Mouse (Mus musculus) cerebellum, adult (tissue): ENCODE data around the gene Zbtb8b.
"Not testable (repeated sequence)": the region's sequence is repeated elsewhere in the genome, so short reads cannot be mapped to it uniquely, and the experiment has no call there.

Source experiments
- ATAC-seq: cut with Nextera tagmentation; 2 replicates; pipeline ENCODE4 v1.9.2; 2017; ENCODE audit warnings: mild to moderate bottlenecking, moderate library complexity, mixed read lengths; ENCODE audit not compliant: insufficient number of reproducible peaks, low FRiP score, low TSS enrichment

Gene Zbtb8b

DNA sequence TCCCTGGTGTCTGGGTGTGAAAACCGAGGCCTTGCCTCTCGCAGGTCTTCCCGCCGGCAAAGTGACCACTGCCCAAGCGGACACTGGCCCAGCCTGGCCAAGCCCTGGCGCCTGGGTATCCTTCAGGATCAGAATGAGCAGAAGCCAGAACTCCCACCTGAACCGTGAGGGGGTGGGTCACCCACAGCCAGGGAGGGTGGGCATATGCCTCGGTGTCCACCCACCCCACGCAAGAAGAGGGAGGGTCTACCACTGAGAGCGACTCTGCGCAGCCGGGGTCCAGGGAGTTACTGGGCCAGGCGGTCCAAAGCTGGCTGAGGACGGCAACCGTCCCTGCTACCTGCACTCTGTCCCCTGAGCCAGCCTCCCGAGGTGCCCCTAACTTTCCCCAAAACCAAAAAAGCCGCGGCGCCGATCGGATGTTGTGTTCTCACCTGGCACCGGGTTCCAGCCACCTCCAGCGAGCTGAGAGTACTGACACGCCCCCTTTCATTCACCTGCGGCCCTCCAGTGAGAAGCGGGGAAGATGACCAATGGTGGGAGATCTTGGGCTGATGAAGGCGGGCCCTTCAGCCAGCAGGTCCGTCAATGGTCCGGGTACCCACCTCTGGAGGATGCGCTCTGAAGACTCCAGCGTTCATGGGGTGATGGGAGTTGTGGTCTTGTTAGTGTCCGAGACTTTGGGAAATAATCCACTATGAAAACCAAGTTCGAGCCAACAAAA lies at the start of gene Zbtb8b:
Zbtb8b (minus strand) TSS at position 514 of the 724 bp plus-strand sequence.
- ATAC-seq: peak; percentile 93

DNA sequence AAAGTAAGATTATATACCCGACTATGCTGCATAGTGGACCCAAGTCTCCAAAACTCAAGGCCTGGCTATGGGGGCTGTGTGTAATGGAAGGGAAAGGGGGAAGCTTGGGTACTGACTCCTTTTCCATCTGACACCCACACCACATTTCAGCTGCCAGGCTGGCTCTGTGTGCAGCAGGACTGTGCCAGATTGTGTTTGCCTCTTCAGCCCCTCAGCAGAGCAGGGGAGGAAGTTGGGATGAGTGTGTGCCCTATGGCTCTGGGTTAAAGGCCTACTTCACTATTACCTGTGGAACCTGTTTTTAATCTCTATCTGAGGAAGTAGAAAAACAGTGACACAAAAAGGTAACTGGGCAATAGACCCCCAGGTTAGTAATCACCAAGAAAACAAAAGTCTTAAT lies 40.4 kb upstream of the Zbtb8b start:
- no peak for ATAC-seq

DNA sequence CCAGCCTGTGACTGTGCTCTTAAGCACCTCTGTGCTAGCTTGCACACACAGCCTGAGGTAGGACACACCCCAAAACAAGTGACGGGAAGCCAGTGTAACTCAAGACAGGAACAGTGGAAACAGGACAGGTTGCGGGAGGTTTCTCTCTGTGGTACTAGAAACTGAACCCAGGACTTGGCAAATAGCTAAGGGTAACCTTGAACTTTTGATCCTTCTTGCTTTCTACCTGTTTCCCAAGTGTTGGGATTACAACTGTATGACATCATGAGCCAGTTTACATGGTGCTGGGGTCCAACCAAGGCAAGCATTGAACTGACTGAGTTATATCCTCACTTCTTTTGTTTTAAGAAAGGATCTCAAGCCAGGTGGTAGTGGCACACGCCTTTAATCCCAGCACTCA lies 39.2 kb upstream of the Zbtb8b start:
- no peak for ATAC-seq

DNA sequence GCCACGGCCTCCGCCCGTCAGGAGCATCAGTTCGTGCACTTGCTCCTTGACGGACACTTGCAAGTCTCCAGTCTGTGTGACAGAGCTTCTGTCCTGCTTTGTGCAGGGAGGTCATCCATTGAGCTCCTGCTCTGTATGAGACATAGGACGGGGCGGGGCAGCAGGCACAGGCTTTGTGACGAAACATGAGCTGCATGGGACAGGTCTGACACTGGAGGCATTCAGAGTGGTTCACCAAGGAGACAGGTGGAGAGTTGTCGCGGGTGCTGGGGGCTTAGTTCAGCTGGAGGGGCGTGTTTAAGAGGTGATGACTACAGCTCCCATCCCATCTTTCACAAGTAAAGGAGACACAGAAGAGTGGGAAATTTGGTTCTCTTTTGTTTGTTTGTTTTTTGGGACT lies 35.4 kb upstream of the Zbtb8b start:
- no peak for ATAC-seq

DNA sequence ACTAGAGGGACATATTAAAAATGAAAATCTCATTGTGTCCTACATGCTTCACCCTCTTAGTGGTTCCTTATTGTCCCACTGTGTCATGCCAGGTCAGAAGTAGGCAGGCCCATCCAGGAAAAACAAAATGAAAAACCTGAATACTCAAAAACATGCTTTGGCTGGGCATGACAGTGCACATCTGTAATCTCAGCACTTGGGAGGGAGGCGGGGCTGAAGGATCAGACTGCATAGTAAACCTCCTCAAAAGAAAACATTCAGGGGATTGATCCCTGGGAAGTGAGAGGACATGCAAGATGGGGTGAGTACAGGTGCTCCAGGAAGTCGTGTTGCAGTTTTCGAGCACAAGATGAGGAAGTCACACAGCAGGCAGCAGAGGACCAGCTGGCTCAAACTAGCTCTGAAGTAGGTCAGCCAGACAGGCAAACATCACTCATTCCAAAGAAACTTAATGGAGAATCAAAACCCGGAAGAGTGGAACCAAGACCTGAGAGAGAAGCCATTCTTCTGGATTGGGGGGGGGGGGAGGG lies 23.7 kb upstream of the Zbtb8b start:
- no peak for ATAC-seq

DNA sequence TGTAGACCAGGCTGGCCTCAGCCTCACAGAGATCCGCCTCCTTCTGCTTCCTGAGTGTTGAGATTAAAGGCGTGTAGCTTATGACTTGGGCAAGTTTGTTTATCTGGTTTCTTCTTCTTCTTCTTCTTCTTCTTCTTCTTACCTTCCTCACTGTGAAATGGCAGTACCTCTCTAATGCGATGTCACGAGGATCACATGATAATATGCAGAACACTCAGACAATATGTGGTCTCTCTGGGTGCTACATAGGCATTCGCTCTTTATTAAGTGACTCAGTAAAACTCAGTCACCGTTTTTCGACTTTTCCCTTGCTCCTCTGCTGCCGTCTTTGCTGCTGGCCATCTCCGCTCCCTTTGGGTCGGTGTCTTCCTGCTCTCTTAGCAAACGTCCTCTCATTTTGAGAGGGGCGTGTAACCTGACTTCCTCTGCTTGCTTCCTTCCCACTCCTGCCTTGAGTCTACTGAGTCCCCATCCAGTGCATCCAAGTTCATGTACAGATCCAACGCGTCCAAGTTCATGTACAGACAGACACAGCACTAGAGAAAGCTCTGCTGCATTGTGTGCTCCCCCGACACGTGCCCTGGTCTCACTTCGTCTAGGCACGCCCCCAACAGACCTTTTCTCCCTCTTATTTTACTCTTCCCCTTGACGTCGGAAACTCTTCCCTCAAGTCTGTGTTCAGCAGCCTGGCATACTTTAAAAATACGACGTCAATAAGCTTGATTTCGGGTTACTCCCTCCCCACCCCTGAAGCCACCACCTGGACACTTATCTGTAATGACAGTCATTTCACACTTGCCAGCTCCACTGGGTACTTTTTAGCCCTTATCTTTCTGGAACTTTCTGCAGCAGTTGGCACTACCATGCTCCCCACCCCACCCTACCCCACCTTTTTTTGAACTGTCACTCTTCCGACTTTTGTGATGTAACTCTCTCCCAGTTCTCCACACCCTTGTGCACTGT lies 22.7 kb upstream of the Zbtb8b start:
- no peak for ATAC-seq

DNA sequence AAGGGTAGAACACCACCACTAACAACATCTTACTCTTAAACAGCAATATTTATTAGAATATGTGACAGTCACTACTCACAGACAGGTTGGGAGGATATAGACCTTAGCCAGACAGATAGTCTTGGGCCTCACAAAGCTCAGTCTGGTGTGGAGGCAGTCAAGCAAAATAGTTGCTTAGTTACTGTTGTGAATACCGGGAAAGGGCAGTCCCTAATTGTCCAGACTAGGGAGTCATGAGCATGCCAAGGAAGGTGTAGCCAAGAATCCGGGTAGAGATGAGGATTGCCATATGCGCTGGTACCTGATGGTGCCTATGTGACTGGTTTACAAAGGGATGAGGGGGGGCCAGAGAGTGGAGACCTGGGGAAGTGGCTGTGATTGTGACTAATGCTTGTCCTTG lies 21.5 kb upstream of the Zbtb8b start:
- no peak for ATAC-seq

DNA sequence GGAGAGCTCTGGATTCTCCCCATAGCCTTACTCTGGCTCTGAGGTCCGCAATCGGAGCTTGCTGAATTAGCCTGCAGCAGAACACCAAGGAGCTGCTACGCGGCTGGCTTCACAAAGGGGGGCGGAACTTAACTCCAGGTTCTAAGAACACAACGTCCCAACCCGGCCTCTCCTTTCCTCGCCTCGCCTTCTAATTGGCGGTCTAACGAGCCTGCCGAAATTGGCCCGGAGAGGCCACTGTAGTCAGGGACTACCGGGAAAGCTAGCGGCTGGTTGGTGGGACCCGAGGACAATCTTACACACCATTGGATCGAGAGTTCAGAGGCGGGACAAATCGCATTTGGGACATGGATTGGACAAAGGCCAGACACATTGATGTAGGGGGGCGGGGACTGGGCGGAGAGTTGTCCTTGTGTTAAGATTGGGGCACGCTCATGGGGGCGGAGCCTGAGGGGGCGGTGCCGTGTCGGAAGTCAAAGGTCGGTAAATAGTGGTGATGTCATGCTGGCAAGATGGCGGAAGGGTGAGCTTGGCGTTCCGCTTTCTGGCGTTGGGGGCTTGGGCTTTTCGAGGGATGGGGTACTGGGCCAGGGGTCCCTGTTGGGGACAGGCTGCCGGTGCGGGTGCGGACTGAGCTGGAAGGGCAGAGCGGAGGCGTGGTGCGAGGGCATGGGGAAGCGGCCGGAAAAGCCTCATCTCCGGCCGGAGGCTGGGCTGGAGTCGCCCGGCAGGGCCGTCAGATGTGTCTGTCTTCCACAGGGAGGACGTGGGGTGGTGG lies 20.7 kb upstream of the Zbtb8b start, which contains the start of gene Bsdc1:
Bsdc1 (plus strand) TSS at position 399 of the 778 bp plus-strand sequence.
- peak; percentile 96 for ATAC-seq

DNA sequence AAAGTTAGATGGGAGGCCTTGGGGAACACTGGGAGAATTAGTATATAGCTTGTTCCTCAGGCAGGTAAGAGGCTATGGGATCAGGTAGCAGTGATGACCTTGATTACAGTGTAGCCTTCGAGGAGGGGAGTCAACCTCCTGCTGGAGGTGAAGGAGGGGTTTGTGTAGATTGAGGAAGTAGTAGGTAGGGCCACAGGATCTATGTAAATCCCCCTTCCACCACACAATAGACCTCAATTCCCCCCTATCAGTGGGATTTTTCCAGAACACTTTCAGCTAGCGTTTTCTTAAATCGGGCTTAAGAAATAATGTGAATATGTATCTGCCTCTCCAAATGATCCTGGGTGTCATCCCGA lies 20.2 kb upstream of the Zbtb8b start:
- no peak for ATAC-seq

DNA sequence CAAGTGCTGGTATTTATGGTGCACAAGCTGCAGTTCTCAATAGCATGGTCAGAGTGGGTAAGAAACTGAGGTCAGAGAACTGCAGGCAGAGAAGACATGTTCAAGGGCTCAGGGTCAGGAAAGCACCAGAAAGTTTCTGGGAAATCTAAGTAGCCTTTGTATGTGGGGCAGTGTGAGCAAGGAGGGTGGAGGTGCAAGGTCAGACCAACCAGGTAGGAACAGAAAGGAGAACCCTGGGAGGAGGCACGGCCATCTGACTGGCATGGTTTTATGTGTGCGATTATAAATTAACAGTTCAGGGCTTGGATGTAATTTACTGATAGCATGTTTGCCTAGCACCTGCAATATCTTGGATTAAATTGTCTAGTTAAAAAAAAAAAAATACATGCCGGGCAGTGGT lies 19.1 kb upstream of the Zbtb8b start:
- no peak for ATAC-seq

DNA sequence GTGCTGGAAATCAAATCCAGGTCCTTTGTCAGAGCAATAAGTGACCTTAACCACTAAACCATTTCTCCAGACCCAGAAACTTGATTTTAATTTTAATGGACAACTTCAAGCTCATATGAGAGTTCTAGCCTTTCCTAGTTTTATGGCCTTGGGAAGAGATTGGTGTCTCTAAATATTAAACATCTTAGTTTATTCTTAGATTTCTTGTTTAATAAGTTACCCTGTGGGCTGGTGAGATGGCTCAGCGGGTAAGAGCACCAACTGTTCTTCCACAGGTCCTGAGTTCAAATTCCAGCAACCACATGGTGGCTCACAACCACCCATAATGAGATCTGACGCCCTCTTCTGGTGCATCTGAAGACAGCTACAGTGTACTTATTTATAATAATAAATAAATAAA lies 16.7 kb upstream of the Zbtb8b start:
- ATAC-seq: not testable (repeated sequence)

DNA sequence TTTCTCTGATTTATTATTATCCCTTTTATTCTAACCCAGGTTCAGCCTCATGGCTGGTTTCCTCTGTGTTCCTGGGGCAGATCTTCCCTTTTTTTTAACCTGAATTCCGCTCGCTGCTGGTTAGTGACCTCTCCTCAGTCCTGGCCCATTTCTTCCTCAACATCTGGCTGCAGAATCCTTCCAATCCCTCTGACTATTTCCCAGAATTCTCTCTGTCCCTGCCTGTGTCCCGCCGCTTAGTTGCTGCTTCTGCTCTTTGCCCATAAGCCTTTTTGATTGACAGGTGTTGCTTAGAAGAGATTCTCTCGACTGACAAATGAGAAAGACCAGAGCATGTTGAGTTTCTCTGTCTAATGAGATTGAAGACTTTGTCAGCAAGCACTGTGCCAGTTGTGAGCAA lies 15.5 kb upstream of the Zbtb8b start:
- no peak for ATAC-seq

DNA sequence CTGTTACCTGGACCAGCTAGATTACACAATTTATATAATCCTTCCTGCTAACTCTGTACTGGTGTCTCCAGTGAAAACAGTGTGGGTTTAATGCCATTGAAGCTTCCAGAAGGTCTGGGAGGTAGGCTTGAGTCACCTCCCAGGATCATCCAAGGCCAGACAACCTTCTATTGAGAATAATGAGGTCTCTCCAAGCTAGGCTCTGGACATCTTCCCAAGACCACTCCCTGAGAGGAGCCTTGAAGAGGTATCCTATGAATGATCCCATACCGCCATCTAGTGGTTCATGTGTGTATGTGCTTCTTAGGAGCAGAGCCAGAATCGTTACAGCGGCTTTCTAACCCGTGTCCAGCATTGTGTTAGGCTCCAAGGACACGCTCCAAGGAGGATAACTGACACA lies 14.6 kb upstream of the Zbtb8b start:
- ATAC-seq: peak; percentile 81; the same call in 1 of the 2 replicates

DNA sequence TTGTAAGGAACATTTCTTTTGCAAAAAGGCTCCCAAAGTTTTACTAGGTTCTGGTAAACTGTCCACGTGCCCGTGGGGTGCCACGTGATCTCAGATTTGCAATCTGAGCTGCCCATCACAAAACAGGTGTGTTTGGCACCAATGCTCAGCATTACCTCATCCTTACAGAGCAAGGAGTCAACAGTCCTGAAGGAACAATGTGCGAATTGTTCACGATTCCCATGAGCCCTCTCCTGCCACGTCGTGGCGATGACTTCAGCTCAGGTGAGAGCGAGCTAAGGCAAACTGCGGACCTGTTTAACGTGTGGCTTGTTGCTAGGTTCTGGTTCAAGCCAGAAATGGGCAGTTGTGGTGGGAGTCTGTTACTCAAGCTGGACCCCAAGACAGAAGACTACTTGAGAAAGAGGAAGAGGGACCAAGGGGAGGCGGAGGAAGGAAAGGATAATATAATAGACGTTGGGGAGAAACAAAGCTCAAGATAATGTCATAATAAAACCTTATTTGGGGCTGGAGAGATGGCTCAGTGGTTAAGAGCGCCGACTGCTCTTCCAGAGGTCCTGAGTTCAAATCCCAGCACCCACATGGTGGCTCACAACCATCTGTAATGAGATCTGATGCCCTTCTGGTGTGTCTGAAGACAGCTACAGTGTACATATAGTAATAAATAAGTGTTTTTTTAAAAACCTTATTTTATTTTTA lies 11.0 kb upstream of the Zbtb8b start:
- no peak for ATAC-seq

DNA sequence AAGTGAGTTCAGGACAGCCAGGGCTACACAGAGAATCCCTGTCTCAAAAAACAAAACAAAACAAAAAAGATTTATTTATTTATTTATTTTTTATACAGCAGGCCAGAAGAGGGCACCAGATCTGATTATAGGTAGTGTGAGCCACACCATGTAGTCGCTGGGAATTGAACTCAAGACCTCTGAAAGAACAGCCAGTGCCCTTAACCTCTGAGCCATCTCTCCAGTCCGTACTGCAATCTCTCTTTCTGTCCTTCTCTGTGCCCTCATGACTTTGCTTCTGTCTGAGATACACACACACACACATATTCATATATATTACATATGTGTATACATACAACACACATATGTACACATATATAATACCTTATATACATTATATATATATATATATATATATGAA lies 10.2 kb upstream of the Zbtb8b start:
- no peak for ATAC-seq

DNA sequence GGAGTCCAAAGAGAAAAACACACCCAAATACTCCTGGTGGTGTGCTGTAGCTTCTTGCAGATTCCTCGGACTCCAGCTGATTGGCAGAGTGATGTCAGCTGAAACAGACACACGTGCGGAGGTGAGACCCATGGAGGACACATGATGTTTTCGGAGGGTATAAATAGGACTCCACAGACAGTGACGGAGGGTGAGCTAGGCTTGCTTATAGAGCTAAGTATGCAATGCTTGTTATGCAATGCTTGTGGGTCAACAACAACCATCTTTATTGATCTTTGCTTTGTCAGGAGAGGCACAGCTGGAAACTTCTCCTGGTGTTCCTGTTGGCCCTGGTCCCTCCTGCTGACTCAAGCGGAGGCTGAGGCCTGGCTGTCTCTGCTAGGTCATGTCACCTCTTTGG lies 8.1 kb upstream of the Zbtb8b start:
- ATAC-seq: no peak

DNA sequence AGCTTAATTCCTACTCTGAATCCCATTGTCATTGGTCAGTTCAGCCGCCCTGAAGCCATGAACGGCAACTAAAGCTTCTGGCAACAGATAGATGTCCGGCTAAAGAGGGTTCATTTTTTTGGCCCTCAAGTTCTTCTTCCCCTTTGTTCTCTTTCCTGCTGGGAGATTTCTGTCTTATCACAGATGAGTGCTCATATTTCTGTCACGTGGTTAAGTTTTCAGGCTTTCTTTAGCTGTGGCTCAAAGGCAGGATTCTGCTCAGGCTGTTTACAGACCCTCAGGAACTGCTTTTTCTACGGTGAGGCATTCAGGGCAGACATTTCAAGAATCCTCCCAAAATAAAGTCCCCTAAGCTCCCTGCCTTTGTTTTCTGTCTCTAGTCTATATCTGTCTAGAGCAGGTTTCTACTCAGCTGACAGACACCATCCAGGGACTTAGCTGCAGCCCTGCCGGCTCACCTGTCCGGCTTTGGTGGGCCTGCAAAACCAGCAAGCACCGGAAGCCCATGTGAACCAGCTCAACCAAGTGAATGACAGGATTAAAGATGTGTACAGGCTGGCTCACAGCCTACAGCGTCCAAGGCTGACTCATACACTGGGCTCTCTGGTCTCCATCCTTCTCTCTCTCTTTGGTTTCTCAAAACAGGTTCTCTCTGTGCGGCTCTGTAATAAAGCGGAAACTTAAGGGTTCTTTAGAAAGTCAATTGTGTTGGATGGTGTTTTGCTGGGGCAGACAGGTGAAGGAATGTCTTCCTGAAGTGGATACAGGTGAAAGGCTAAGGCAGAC lies 7.3 kb upstream of the Zbtb8b start:
- no peak for ATAC-seq

DNA sequence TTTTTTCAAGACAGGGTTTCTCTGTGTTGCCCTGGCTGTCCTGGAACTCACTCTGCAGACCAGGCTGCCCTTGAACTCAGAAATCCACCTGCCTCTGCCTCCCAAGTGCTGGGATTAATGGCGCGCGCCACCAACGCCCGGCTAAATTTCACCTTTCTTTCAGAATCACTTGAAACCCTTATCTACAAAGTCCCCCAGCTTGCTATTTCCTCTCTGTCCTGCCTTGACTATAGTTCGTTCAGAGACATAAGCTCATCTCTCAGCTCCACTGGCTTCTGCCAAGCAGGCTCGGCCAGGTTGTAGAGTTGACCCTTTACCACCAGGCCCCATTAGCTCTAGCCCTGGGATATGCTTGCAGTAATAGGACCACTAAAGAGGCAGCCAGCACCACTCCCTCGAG lies 6.7 kb upstream of the Zbtb8b start:
- no peak for ATAC-seq

DNA sequence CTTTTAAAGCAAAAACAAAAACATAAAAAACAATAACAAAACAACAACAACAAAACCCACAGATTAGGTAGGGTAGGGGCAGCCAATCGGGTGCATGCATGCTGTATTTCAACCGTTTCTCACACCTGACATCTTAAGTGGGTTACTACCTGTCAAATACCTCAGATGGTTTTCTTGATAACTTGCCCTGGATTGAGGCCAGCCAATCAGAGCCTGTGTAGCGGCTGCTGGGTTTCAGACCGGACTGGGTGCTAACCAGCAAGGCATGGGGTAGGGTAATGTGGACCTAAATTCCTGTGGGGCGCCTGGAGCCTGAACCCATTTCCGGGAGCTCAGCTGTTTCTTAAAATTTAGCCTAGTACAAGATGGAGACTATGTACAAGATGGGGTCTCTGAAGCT lies 492 bp upstream of the Zbtb8b start:
- no peak for ATAC-seq
